Comparison of ENCODE assay signal across 8 mouse cellular contexts in genomic region chr4:21776091-21776945, GRCm38 (mm10). TPM values are rescaled to one million over a fixed set of nuclear protein-coding genes. Genes with fewer than 3 reads are reported as not detected.
A peak's percentile ranks its signal among the peaks of the same experiment; 100 is the strongest.
DNase-seq lines count a peak whose midpoint lies in the region; ATAC-seq and TF ChIP-seq lines count a peak whose summit lies in the region.

No protein-coding gene starts in this region.

- H3K27me3 ChIP-seq in lung, embryonic 15.5 days: no peaks in the 10 kb centered on the region
- no peaks in the 10 kb centered on the region for H3K27me3 ChIP-seq in thymus, adult 2 months (ENCODE audit: control insufficient read depth, insufficient read depth, low read length)

- ATAC-seq in hematopoietic stem cell, adult 5-6 weeks (replicated peaks in 1 of 2; ENCODE audit: insufficient read depth in 1 of 2, low FRiP score in 2 of 2, low TSS enrichment in 1 of 2, low read depth in 1 of 2, poor library complexity in 2 of 2, severe bottlenecking in 2 of 2): peak; percentile 96
- ATAC-seq in lung, embryonic 15.5 days (ENCODE audit: borderline replicate concordance, extremely low read depth, low FRiP score, low TSS enrichment): peak; percentile 97

- 0 out of 2 replicates have a peak overlapping the region, but pooled peaks have one; percentile 31 for H3K27ac ChIP-seq in lung, embryonic 15.5 days
- no peak overlapping the region for H3K27ac ChIP-seq in thymus, adult 2 months (ENCODE audit: control insufficient read depth, insufficient read depth, low read length)

- peak; percentile 95 for DNase-seq in Muller cell, postnatal 12 days (ENCODE audit: inconsistent ontology term)
- DNase-seq in cerebellum, adult 9-10 months: peak; percentile 92
- peak; percentile 86 for DNase-seq in forelimb bud, embryonic 11.5 days (ENCODE audit: low read depth, low spot score)
- DNase-seq in layer of hippocampus, adult 9-10 months (ENCODE audit: low spot score): peak; percentile 56
- peak; percentile 85 for DNase-seq in ovary, adult 18-20 months (ENCODE audit: low spot score)
- DNase-seq in thymus, adult 2 months: peak; percentile 92

- TF ChIP-seq POLR2A in thymus, adult 2 months (IDR thresholded peaks at IDR 0.05; ENCODE audit: control insufficient read depth, extremely low read depth, insufficient read depth, low read length, poor library complexity): peak; percentile 72

- H3K4me3 ChIP-seq in lung, embryonic 15.5 days: peak overlapping the region; percentile 77
- peak overlapping the region; percentile 94 for H3K4me3 ChIP-seq in thymus, adult 2 months (ENCODE audit: control insufficient read depth, insufficient read depth, low read length)

- no peak for TF ChIP-seq CTCF in thymus, adult 2 months (IDR thresholded peaks at IDR 0.05; ENCODE audit: borderline replicate concordance, control insufficient read depth, extremely low read depth, insufficient read depth, low read length, poor library complexity)

- under 1% methylated on average over 46 of the region's 46 CpGs for WGBS in lung, embryonic 15.5 days
- WGBS in thymus, adult 2 months: under 1% methylated on average over 46 of the region's 46 CpGs

- peak overlapping the region; percentile 74 for H3K9ac ChIP-seq in lung, embryonic 15.5 days

- H3K4me2 ChIP-seq in lung, embryonic 15.5 days: peak overlapping the region; percentile 68

- no peaks in the 10 kb centered on the region for H3K9me3 ChIP-seq in lung, embryonic 15.5 days

- peaks cover 6% of the 10 kb centered on the region for H3K36me3 ChIP-seq in lung, embryonic 15.5 days
- no peaks in the 10 kb centered on the region; the same call in 1 of the 2 replicates for H3K36me3 ChIP-seq in thymus, adult 2 months (ENCODE audit: control insufficient read depth, insufficient read depth, low read length)

- H3K4me1 ChIP-seq in lung, embryonic 15.5 days: peaks cover 8% of the 10 kb centered on the region; the same call in 1 of the 2 replicates
- H3K4me1 ChIP-seq in thymus, adult 2 months (replicated peaks; ENCODE audit: control insufficient read depth, insufficient read depth, low read length): peaks cover 2% of the 10 kb centered on the region; the same call in 1 of the 2 replicates

RNA-seq across cellular contexts. Expression of gene Tstd3, which starts 9.3 kb away (rescaled TPM):
- 3.9 and 4.7 TPM in 2 replicates for total RNA-seq in hematopoietic stem cell, adult 5-6 weeks (2017)
- 9.6 and 11.2 TPM in 2 replicates for polyA plus RNA-seq in lung, embryonic 15.5 days (2015; fragmentation: Nextera tagmentation; extraction: Ambion mirVana)
- polyA plus RNA-seq in thymus, adult 2 months (2012; rRNA removed): 0.88 and 0.89 TPM in 2 replicates

RNA-seq across cellular contexts. Expression of gene Usp45, which starts 9.4 kb away (rescaled TPM):
- 13.8 and 18.9 TPM in 2 replicates for total RNA-seq in hematopoietic stem cell, adult 5-6 weeks (2017)
- 8.8 and 8.9 TPM in 2 replicates for polyA plus RNA-seq in lung, embryonic 15.5 days (2015; fragmentation: Nextera tagmentation; extraction: Ambion mirVana)
- polyA plus RNA-seq in thymus, adult 2 months (2012; rRNA removed): 5.6 and 5.8 TPM in 2 replicates

RNA-seq across cellular contexts. Expression of gene Ccnc, which starts 48.8 kb away (rescaled TPM):
- total RNA-seq in hematopoietic stem cell, adult 5-6 weeks (2017): 26.8 and 32.5 TPM in 2 replicates
- 47.4 TPM in 2 replicates for polyA plus RNA-seq in lung, embryonic 15.5 days (2015; fragmentation: Nextera tagmentation; extraction: Ambion mirVana)
- polyA plus RNA-seq in thymus, adult 2 months (2012; rRNA removed): 5.0 and 6.6 TPM in 2 replicates
